Mouse (Mus musculus): ENCODE measurements around the gene Arsa. TPM values are rescaled to one million over a fixed set of nuclear protein-coding genes. Genes with fewer than 3 reads are reported as not detected.

Gene Arsa
- total RNA-seq, 2 experiments from 2014 or later: 7.3 to 8.8 TPM

Other genes with a start within 250 kb of the Arsa start
- gene Sbf1, start 162.1 kb downstream of the Arsa start, total RNA-seq (2015): 92.1 and 94.9 TPM in 2 replicates
- gene Sbf1, start 162.1 kb downstream of the Arsa start, total RNA-seq (2017): 50.0 and 52.1 TPM in 2 replicates
- not detected in 2 replicates for gene Adm2, start 154.7 kb downstream of the Arsa start, total RNA-seq (2015)
- not detected in 2 replicates for gene Adm2, start 154.7 kb downstream of the Arsa start, total RNA-seq (2017)
- not detected in 2 replicates for gene Miox, start 143.0 kb downstream of the Arsa start, total RNA-seq (2015)
- not detected in 2 replicates for gene Miox, start 143.0 kb downstream of the Arsa start, total RNA-seq (2017)
- 14.0 and 16.6 TPM in 2 replicates for gene Lmf2, start 121.8 kb downstream of the Arsa start, total RNA-seq (2015)
- 7.4 and 11.7 TPM in 2 replicates for gene Lmf2, start 121.8 kb downstream of the Arsa start, total RNA-seq (2017)
- gene Ncaph2, start 121.7 kb downstream of the Arsa start, total RNA-seq (2015): 82.4 and 115 TPM in 2 replicates
- gene Ncaph2, start 121.7 kb downstream of the Arsa start, total RNA-seq (2017): 96.7 and 97.9 TPM in 2 replicates
- 15.9 and 20.6 TPM in 2 replicates for gene Sco2, start 103.6 kb downstream of the Arsa start, total RNA-seq (2015)
- 14.4 and 14.7 TPM in 2 replicates for gene Sco2, start 103.6 kb downstream of the Arsa start, total RNA-seq (2017)
- gene Tymp, start 100.4 kb downstream of the Arsa start, total RNA-seq (2015): 0.10 and 0.17 TPM in 2 replicates
- 0.42 and 0.71 TPM in 2 replicates for gene Tymp, start 100.4 kb downstream of the Arsa start, total RNA-seq (2017)
- gene Odf3b, start 98.1 kb downstream of the Arsa start, total RNA-seq (2015): 0.90 and 2.7 TPM in 2 replicates
- gene Odf3b, start 98.1 kb downstream of the Arsa start, total RNA-seq (2017): 1.9 and 3.7 TPM in 2 replicates
- gene Klhdc7b, start 92.5 kb downstream of the Arsa start, total RNA-seq (2015): 0.07 TPM in 1 of 2 replicates, not detected in the other
- under 0.01 TPM in 1 of 2 replicates, not detected in the other for gene Klhdc7b, start 92.5 kb downstream of the Arsa start, total RNA-seq (2017)
- gene Syce3, start 66.9 kb downstream of the Arsa start, total RNA-seq (2015): not detected in 2 replicates
- gene Syce3, start 66.9 kb downstream of the Arsa start, total RNA-seq (2017): not detected in 2 replicates
- 1.5 and 1.9 TPM in 2 replicates for gene Cpt1b, start 51.6 kb downstream of the Arsa start, total RNA-seq (2015)
- 2.3 and 2.5 TPM in 2 replicates for gene Cpt1b, start 51.6 kb downstream of the Arsa start, total RNA-seq (2017)
- gene C730034F03Rik, start 47.8 kb downstream of the Arsa start, total RNA-seq (2015): 0.98 and 3.6 TPM in 2 replicates
- gene C730034F03Rik, start 47.8 kb downstream of the Arsa start, total RNA-seq (2017): 3.7 and 5.5 TPM in 2 replicates
- 1.1 TPM in 1 of 2 replicates, not detected in the other for gene Gm44502, start 47.7 kb downstream of the Arsa start, total RNA-seq (2015)
- gene Gm44502, start 47.7 kb downstream of the Arsa start, total RNA-seq (2017): 0.04 and 0.68 TPM in 2 replicates
- 36.0 and 45.7 TPM in 2 replicates for gene Chkb, start 47.5 kb downstream of the Arsa start, total RNA-seq (2015)
- 16.4 and 24.5 TPM in 2 replicates for gene Chkb, start 47.5 kb downstream of the Arsa start, total RNA-seq (2017)
- gene Mapk8ip2, start 23.5 kb downstream of the Arsa start, total RNA-seq (2015): not detected in 2 replicates
- gene Mapk8ip2, start 23.5 kb downstream of the Arsa start, total RNA-seq (2017): not detected in 2 replicates
- 1.8 and 4.2 TPM in 2 replicates for gene Shank3, start 22.2 kb upstream of the Arsa start, total RNA-seq (2015)
- 1.3 and 3.1 TPM in 2 replicates for gene Shank3, start 22.2 kb upstream of the Arsa start, total RNA-seq (2017)
- gene Acr, start 90.9 kb upstream of the Arsa start, total RNA-seq (2015): not detected in 2 replicates
- gene Acr, start 90.9 kb upstream of the Arsa start, total RNA-seq (2017): not detected in 2 replicates
- 14.3 and 17.1 TPM in 2 replicates for gene Rabl2, start 114.5 kb upstream of the Arsa start, total RNA-seq (2015)
- 7.4 and 11.2 TPM in 2 replicates for gene Rabl2, start 114.5 kb upstream of the Arsa start, total RNA-seq (2017)

Data from megakaryocyte progenitor cell, adult 5-6 weeks (primary cell).